Mouse (Mus musculus) stomach, embryonic 16.5 days (tissue): ENCODE measurements around the gene Trcg1. TPM values are rescaled to one million over a fixed set of nuclear protein-coding genes. Genes with fewer than 3 reads are reported as not detected.

Experiments used
- ATAC-seq: fragments of 200-750 bp; cut with Nextera tagmentation; 2 replicates; pipeline ENCODE4 v1.8.0; 2017; ENCODE audit warnings: moderate number of reproducible peaks, moderate TSS enrichment; ENCODE audit not compliant: insufficient read depth, low FRiP score
- H3K27ac ChIP-seq: fragments of 300-500 bp; sonication (generic); 2 replicates; pipeline ENCODE4 v1.5.1; 2014; ENCODE audit warnings: low read length
- H3K27me3 ChIP-seq: fragments of 300-500 bp; sonication (generic); 2 replicates; pipeline ENCODE4 v1.6.1; 2014; ENCODE audit warnings: low read length, control low read depth, mixed read lengths; ENCODE audit not compliant: control insufficient read depth, insufficient read depth
- H3K36me3 ChIP-seq: fragments of 300-500 bp; sonication (generic); 2 replicates; pipeline ENCODE4 v1.6.1; 2014; ENCODE audit warnings: low read length; ENCODE audit not compliant: control insufficient read depth, insufficient read depth
- H3K4me1 ChIP-seq: fragments of 300-500 bp; sonication (generic); 2 replicates; pipeline ENCODE4 v1.6.1; 2014; ENCODE audit warnings: low read length, control low read depth, mixed read lengths; ENCODE audit not compliant: control insufficient read depth, insufficient read depth
- H3K4me2 ChIP-seq: fragments of 300-500 bp; sonication (generic); 2 replicates; pipeline ENCODE4 v1.6.1; 2014; ENCODE audit warnings: low read depth, low read length, mixed read lengths
- H3K4me3 ChIP-seq: fragments of 300-500 bp; sonication (generic); replicated peaks from 2 replicates; pipeline ENCODE4 v1.5.1; 2014; ENCODE audit warnings: mild to moderate bottlenecking, low read length
- H3K9ac ChIP-seq: fragments of 300-500 bp; sonication (generic); 2 replicates; pipeline ENCODE4 v1.6.1; 2014; ENCODE audit warnings: low read length
- H3K9me3 ChIP-seq: fragments of 300-500 bp; sonication (generic); replicated peaks from 2 replicates; pipeline ENCODE4 v1.6.1; 2016; ENCODE audit warnings: low read length, control low read depth; ENCODE audit not compliant: control insufficient read depth
- WGBS: fragments of 180-500 bp; shearing (Covaris S2); extraction: QIAGEN DNeasy Blood & Tissue Kit; methylation state at CpG from one replicate; pipeline ENCODE4 v1.1.7; 2014; 5-methylcytosine and 5-hydroxymethylcytosine counted together
- polyA plus RNA-seq: library from polyadenylated mRNA; unstranded; fragments of >200 nt; fragmentation: Nextera tagmentation; extraction: Ambion mirVana; gene quantifications from 2 replicates; pipeline ENCODE4 v1.2.1, GENCODE M21; 2015

Trcg1 gene
- polyA plus RNA-seq, 1 experiment from 2014 or later, result not detected

DNA sequence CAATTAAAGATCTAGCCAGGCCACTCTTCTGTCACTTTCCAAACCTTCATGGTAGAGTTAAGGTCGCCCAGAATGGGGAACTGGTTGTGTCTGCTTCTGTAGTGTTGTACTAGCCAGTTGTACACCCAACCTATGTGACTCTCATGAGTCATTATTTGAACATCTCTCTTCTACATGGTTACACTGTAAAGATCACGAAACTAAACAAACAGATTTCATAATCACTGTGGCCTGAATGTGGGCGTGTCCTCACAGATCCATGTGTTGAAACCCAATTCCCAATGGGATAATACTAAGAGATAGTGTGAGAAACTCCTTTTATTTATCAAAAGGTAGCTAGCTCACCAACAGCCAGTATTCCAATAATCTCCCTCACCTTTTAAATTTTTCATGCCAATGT lies 59.3 kb downstream of the Trcg1 start:
- H3K4me2 ChIP-seq, result no peak overlapping the region
- peak; percentile 67; the same call in 1 of the 2 replicates for ATAC-seq
- 56% methylated on average over 3 of the region's 3 CpGs for WGBS
- no peak overlapping the region for H3K27ac ChIP-seq
- H3K27me3 ChIP-seq, result no peaks in the 10 kb centered on the region
- no peaks in the 10 kb centered on the region for H3K4me1 ChIP-seq
- H3K9ac ChIP-seq, result no peak overlapping the region
- H3K36me3 ChIP-seq, result no peaks in the 10 kb centered on the region
- H3K9me3 ChIP-seq, result no peaks in the 10 kb centered on the region
- no peak overlapping the region for H3K4me3 ChIP-seq

DNA sequence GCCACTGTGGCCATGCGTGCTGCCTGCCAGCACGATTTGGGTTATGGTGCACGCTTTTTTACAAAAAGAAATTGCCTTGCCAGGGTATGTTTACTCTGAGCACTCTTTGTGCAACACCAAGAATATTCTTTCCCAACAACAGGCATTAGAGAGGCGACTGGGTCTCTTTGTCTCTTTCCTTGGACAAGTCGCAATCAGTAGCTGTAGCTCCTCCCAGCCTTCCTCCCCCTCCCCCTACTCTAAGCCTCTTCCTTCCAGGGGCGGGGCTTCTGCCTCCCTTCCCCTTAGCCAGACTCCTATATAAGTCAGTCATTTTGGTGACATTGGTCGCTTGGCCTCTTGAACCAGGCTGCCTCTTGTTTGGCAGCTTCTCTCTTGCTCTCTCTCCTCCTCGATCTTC lies 59.9 kb downstream of the Trcg1 start:
- Histone ChIP-seq H3K36me3 (no peaks in the 10 kb centered on the region), H3K9me3 (no peaks in the 10 kb centered on the region), H3K4me3 (no peak overlapping the region), H3K27me3 (no peaks in the 10 kb centered on the region), H3K4me2 (no peak overlapping the region), H3K9ac (no peak overlapping the region), H3K27ac (no peak overlapping the region), H3K4me1 (no peaks in the 10 kb centered on the region)
- WGBS, result 70% methylated on average over 8 of the region's 8 CpGs
- no peak for ATAC-seq

DNA sequence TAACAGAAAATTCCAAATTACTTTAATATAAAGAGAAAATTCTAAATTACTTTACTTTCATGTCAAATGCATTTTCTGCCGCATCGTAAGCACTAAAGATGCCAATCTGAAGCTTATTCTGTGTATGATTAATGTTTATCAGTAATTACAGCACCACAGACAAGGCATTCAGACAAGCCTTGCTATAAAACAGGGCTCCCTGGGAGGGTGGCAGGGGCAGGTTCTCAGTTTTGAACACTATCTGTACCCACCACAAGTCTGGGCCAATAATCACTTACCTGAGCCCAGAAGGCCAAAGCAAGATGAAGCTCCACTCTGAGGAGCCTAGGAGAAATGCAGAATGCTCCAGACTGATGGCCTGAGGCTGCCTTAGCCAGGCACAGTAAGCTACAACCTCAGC lies 61.6 kb downstream of the Trcg1 start:
- 89% methylated on average over 2 of the region's 2 CpGs for WGBS

More for the DNA sequence above, 61.6 kb downstream of the Trcg1 start:
- H3K27me3 ChIP-seq, result no peaks in the 10 kb centered on the region
- no peaks in the 10 kb centered on the region for H3K4me1 ChIP-seq
- no peaks in the 10 kb centered on the region for H3K36me3 ChIP-seq
- H3K4me2 ChIP-seq, result no peak overlapping the region
- ATAC-seq, result no peak
- no peaks in the 10 kb centered on the region for H3K9me3 ChIP-seq
- no peak overlapping the region for H3K27ac ChIP-seq
- H3K9ac ChIP-seq, result no peak overlapping the region
- H3K4me3 ChIP-seq, result no peak overlapping the region

Other genes starting within 250 kb of the Trcg1 start
- 14.2 and 15.1 TPM in 2 replicates for gene Ptpn9, start 241.6 kb upstream of the Trcg1 start, polyA plus RNA-seq
- 27.5 and 27.6 TPM in 2 replicates for gene Sin3a, start 164.5 kb upstream of the Trcg1 start, polyA plus RNA-seq
- 74.8 and 80.9 TPM in 2 replicates for gene Man2c1, start 105.9 kb upstream of the Trcg1 start, polyA plus RNA-seq
- gene Neil1, start 88.3 kb upstream of the Trcg1 start, polyA plus RNA-seq, result 8.4 and 8.9 TPM in 2 replicates
- gene Commd4, start 78.2 kb upstream of the Trcg1 start, polyA plus RNA-seq, result 84.3 and 92.9 TPM in 2 replicates
- gene 1700017B05Rik, start 26.1 kb downstream of the Trcg1 start, polyA plus RNA-seq, result 21.7 and 23.0 TPM in 2 replicates
- gene Ppcdc, start 203.6 kb downstream of the Trcg1 start, polyA plus RNA-seq, result 26.4 and 28.7 TPM in 2 replicates
- gene Scamp5, start 231.5 kb downstream of the Trcg1 start, polyA plus RNA-seq, result 28.5 and 31.0 TPM in 2 replicates